Mouse (Mus musculus): ENCODE measurements around the gene Bdh2.

Bdh2 gene

DNA sequence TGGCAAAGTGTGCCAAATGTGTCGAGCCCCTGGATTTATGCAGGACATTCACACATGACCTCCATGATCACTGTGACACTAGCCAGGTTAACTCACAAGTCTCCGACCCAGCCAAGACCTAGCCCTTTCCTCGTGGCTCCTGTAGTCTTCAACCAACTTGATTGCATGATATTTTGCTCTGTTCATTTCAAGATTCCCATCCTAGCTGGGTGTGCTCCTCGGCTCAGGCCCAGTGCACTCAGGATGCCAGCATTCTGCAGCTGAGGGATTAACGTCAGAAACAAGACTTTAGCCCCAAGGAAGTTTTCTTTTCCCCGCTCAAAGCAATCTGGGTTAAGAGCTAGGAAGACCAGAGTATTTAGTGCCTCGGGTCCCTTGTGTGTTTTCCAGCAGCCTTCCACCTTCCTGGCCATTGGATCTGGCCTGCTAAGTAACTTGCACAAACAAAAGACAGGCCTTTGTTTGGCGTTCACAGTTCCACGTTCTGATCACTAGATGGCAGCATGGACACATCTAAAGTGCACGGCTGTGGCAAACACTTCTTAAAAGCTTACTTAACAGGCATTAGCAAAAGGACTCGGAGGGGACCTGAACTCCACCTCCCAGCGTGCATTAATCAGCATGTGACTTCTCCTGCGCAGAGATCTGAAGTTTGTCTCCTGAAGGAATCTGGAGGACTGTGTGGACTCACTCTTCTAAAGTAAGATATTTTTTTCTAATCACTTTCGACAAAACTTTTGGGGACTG lies at the start of gene Bdh2:
Gene Bdh2 (plus strand): TSS at position 553 of the 747 bp plus-strand sequence.
- DNase-seq (ENCODE audit: low spot score), result peak; percentile 71

DNA sequence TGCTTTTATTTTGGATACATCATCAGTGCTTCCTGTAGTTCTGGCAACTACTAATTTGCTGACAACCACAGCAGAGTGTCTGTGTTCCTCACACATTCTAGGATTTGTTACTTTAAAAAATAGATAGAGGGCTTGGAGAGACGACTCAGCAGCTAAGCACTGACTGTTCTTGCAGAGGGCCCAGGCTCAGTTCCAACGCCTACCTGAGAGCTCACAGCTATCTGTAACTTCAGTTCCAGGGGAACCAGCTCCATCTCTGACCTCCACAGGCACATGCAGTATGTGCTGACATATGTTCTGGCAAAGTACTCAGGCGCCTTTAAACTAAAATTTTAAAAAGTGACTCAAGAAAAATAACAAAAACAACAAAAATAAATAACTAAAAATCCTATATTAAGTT lies 49.0 kb upstream of the Bdh2 start:
- no peak for DNase-seq (ENCODE audit: low spot score)

GRCm38 (mm10) chr3:135232462-135232861 lies 48.6 kb upstream of the Bdh2 start:
- DNase-seq (ENCODE audit: low spot score), result no peak

DNA sequence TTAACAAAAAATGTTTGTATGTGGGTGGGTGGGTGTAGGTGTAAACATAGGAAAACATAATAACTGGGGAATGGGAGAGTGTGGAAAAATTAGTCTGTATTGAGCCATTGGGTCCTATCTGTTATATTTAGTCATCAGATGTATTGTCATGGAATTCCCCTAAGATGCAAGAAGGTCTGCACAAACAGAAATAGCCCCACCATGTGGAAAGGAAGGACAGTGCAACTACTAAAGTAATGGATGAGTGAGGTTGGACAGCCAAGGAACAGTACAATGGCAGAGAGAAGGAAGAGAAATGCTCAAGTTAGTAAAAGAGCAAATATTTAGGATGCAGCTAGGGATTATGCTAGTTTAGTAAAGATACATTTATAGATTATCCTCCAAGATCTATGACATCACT lies 35.3 kb upstream of the Bdh2 start:
- no peak for DNase-seq (ENCODE audit: low spot score)

DNA sequence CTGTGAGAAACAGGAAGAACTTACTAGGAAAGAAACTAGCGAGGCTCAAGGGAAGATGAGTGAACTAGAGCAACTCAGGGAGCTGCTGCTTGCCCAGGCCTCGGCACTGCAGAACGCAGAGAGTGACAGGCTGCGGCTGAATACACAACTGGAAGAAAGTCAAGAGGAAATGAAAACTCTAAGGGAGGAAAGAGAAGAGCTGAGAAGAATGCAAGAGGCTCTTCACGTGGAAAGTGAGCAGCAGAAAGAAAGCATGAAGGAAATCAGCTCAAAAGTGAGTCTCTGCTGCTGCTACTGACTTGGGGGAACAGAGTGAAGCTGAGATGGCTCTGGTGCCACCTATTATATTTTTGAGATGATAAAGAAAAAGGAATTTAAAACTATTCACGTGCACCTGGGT lies 34.2 kb upstream of the Bdh2 start:
- no peak for DNase-seq (ENCODE audit: low spot score)

- no peak for DNase-seq (ENCODE audit: low spot score)
Measured at GRCm38 (mm10) chr3:135249104-135249503, 31.9 kb upstream of the Bdh2 start.

DNA sequence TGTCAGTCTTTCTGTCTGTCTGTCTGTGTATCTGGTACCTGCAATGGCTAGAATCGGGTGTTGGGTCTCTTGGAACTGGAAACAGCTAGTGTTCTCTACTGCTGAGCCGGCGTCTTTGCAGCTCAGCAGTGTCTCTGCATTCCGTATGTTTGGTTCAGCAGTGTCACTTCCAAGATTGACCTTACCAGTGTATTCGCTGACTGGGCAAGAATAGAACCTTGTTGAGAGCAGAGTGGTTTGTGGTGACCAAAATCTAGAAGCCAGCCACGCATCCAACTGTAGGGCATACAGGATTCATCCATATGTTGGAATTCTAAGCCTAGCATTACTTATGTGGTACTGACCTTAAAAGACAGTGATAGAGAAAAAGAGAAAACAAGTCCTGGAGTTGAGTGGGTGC lies 29.2 kb upstream of the Bdh2 start:
- DNase-seq (ENCODE audit: low spot score), result no peak

DNA sequence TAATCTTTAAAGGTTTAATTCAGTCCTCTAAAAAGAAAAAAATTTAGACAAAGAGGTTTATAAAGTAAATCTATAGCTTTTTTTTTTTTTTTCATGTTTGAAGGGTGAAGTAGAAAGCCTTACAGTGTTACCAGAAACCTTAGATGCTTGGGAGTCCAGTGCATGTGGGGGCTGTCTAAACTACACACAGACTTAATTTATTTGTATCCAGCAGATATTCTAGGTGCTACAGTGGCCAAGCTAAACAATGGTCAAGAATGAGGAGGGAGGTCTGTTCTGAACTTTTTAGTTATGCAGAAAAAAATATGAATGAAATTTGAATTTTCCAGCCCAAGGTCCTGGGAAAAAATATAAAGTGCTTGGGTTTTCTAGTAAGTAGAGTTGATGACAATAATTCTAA lies 26.2 kb upstream of the Bdh2 start:
- DNase-seq (ENCODE audit: low spot score), result no peak

- DNase-seq (ENCODE audit: low spot score), result no peak
Measured at GRCm38 (mm10) chr3:135258919-135259318, 22.1 kb upstream of the Bdh2 start.

GRCm38 (mm10) chr3:135260233-135260632 lies 20.8 kb upstream of the Bdh2 start:
- no peak for DNase-seq (ENCODE audit: low spot score)

GRCm38 (mm10) chr3:135268616-135269015 lies 12.4 kb upstream of the Bdh2 start:
- DNase-seq (ENCODE audit: low spot score), result no peak

DNA sequence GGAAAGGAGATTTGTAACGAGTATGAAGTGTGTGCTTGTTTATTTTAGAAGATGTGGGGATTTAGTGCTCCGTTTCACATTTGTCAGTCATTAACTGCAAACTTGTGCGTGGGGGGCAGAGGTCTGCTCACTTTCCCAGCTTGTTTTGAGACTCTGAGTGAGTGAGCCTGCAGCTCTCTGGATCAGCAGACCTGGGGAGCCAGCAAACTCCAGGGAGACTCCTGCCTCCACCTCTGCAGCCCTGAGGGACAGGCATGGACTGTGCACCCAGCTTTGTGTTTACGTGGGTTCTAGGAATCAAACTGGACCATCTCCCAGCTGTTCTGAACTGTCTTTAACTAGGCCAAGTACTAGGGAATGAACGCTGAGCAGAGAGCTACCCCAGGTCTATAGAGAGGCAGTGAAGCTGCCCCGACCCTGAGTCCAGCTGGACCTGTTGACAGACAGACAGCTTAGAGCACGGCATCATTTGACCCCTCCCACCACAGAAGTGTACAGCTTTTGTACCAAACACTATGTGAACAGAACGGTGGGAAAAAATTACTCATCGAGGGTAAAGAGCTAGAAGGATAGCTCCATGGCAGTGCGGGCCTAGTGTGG lies 11.5 kb upstream of the Bdh2 start:
- no peak for DNase-seq (ENCODE audit: low spot score)

- no peak for DNase-seq (ENCODE audit: low spot score)
Measured at GRCm38 (mm10) chr3:135272627-135273026, 8.4 kb upstream of the Bdh2 start.

DNA sequence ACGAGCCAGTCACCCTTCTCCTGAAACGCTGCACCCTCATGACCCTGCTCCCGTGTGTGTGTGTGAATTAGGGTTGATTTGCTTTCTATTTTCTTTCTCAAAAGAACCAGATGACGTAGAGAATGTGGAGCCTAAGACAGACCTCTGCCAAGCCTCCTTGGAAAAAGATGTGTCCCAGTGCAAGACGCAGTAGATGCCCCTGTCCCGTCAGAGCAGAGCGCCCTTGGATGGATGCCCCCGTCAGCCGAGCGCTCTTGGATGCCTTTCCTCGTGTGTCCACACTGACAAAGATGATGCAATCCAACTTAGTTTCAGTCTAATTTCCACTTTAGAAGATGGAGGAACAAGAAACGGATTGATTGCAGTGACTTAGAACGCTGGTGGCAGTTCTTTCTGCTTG lies 8.0 kb upstream of the Bdh2 start:
- no peak for DNase-seq (ENCODE audit: low spot score)

- DNase-seq (ENCODE audit: low spot score), result no peak
Measured at GRCm38 (mm10) chr3:135280160-135280559, 861 bp upstream of the Bdh2 start.

- no peak for DNase-seq (ENCODE audit: low spot score)
Measured at GRCm38 (mm10) chr3:135281701-135282100, 680 bp downstream of the Bdh2 start.

GRCm38 (mm10) chr3:135285256-135285655 lies 4.2 kb downstream of the Bdh2 start:
- DNase-seq (ENCODE audit: low spot score), result no peak

DNA sequence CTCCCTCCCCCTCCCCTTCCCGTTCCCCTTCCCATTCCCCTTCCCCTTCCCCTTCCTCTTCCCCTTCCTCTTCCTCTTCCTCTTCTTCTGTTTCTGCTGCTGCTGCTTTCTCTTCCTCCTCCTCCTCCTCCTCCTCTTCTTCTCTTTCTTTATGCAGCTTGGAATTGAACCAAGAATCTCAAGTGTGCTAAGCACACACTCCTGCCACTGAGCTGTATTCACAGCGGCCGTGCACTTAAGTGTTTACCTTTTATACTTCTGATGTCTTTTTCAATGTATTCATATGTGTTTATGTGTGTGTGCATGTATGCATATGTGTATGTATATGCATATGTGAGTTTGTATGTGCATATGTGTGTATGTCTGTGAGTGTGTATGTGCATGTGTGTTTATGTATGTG lies 4.8 kb downstream of the Bdh2 start:
- DNase-seq (ENCODE audit: low spot score), result no peak

- no peak for DNase-seq (ENCODE audit: low spot score)
Measured at GRCm38 (mm10) chr3:135288138-135288750, 7.2 kb downstream of the Bdh2 start.

DNA sequence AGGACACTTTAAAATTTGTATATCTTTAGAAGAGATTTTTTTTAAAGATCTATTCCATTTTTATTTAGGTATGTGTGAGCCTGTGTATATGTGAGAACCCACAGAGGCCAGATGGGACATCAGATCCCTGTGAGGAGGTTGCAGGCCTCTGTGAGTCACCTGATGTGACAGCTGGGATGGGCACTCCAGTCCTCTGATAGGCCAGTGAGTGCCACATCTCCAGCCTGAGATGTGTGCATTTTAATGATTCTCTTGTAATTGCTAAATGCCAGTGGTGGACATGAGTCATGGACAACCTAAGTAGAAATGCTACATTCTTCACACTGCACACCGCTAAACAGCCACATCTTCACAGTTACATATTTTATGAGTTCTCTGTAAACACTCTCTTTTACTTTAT lies 8.1 kb downstream of the Bdh2 start:
- no peak for DNase-seq (ENCODE audit: low spot score)

- no peak for DNase-seq (ENCODE audit: low spot score)
Measured at GRCm38 (mm10) chr3:135290249-135290894, 9.4 kb downstream of the Bdh2 start.

GRCm38 (mm10) chr3:135293703-135294102 lies 12.7 kb downstream of the Bdh2 start:
- DNase-seq (ENCODE audit: low spot score), result no peak

DNA sequence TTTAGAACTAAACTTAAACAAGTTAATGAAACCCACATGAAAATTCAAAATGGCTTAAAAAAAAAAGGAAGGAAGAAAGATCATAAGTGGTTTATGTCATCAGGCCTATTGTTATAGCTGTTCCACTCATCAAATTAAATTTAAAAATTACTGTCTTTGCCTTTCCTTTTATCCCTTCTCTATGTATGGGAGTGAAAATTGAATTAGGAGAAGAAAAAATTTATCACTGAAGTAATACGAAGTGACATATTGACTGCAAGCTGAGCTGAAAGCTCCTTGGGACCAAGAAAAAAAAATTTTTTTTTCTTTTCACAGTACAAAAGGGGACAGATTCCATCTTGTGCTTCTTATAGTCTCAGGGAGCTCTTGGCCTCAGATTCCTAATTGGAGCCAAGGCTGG lies 14.5 kb downstream of the Bdh2 start:
- DNase-seq (ENCODE audit: low spot score), result no peak
